Mouse (Mus musculus) G1E (cell line): ENCODE data around the gene Trpm8.

Experiments
- CTCF ChIP-seq: IDR thresholded peaks from 2 replicates; pipeline ENCODE4 v1.5.1; 2012; ENCODE audit warnings: low read depth, low read length, inconsistent platforms, mixed read lengths
- GATA1 ChIP-seq: IDR thresholded peaks from 2 replicates; pipeline ENCODE4 v1.6.1; 2012; ENCODE audit warnings: borderline replicate concordance, low read length, inconsistent platforms, mixed read lengths
- POLR2AphosphoS5 ChIP-seq: IDR thresholded peaks from 2 replicates; pipeline ENCODE4 v1.6.1; 2012; ENCODE audit warnings: low read depth, low read length, inconsistent platforms; ENCODE audit not compliant: insufficient replicate concordance
- TAL1 ChIP-seq: conservative IDR thresholded peaks from 2 replicates; pipeline ENCODE4 v1.6.1; 2012; ENCODE audit warnings: low read depth, low read length, inconsistent platforms, mixed read lengths

DNA sequence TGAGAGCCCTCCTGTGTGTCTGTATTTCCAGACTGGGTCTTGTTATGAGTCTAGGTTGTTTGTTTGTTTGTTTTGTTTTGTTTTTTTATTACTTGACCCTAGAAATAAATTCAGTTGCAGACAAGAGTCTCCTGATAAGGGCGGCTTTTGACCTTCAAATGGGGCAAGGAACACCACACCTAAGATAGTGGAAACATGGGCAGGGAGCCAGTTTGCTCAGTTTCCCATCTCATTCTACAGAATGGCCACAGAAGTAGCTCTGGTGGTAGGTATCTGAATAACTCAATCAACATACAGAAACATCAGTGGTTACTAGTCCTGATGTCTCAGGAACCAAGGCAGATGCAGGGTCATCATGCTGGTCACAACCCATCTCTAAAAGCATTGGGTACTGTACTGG is 17.2 kb downstream of the Trpm8 start:
- no peak for TF ChIP-seq CTCF
- no peak for TF ChIP-seq GATA1
- TF ChIP-seq TAL1 = no peak
- TF ChIP-seq POLR2AphosphoS5 = no peak
